Mouse (Mus musculus): ENCODE data around the gene Arl5a.

The Arl5a gene

DNA sequence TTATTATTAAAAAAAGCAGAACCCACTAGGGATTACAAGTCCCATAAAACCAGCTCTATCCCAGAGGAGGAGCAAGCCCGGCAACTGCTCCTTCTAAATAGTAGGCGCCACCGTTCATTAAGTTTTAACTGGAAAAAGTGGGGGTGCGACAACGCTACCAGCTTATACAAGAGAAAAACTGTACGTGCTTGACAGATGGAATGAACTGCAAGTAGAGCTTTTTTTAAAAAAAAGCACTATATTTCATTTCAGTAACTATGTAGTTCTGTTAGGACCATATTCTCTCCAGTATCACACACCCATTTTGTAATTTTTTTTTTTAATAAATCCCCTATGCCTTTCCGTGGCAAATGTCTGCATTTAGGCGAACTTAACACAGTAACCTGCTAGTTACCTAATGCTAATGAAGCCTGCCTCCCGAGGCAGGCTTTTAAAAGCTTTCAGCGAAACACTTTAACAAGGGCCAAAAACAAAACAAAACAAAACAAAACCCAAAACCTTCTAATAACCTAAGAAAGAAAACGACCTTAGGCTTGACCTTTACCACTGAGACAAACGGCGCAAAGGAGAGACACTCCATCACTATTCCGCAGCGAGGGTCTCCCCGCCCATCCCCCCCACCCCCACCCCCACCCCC is 972 bp downstream of the Arl5a start:
- DNase-seq (ENCODE audit: low read depth, low spot score), result no peak

DNA sequence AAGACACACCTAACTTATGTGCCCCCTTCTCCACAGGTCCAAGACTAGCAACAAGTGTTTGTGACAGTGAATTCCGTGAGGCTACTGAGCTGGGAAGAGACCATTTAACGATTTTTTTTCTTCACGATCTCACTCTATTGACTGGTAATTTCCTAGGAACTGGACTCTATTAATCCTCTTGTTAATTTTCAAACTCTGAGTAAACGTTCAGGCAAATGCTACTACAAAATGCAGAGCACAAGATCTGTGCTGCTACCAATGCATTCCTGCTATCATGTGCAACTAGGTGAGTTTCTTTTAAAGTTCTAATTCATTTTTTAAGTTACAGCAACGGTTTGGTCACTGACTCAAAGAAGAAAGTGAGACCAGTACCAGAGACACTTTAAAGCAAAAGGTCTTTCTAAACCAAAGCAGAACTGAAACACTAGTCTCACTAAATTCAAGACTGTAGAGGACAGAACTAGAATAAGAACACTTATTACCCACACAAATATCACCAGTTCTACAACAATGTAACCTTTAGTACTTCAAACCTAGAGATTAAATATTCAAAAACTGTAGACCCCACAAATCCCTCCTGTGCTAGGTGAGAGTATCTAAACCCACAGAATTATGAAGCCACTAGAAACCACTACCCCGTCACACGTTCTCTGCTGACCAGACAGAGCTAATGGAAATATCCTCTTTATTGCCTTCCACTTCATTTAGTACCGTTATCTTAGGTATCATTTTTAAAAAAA is 1.7 kb downstream of the Arl5a start:
- no peak for DNase-seq (ENCODE audit: low read depth, low spot score)

DNA sequence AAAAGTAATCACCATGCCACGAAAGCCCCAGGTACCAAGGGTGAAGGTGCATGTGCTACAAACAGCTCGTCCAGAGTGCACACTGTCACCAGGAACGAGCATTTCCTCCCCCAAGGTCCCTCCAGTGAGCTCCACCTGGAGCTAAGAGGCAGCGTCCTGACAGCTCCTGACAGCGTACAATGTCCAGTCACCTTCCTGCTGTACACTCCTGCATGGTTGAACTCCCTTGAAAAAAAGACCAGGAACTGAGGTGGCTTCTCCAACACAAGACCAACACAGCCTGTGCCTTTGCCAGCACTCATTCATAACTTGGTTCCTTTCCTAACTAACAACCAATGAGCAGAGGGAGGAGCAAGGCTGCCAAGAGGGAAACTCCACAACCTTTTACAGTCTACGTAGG is 3.5 kb downstream of the Arl5a start:
- no peak for DNase-seq (ENCODE audit: low read depth, low spot score)

DNA sequence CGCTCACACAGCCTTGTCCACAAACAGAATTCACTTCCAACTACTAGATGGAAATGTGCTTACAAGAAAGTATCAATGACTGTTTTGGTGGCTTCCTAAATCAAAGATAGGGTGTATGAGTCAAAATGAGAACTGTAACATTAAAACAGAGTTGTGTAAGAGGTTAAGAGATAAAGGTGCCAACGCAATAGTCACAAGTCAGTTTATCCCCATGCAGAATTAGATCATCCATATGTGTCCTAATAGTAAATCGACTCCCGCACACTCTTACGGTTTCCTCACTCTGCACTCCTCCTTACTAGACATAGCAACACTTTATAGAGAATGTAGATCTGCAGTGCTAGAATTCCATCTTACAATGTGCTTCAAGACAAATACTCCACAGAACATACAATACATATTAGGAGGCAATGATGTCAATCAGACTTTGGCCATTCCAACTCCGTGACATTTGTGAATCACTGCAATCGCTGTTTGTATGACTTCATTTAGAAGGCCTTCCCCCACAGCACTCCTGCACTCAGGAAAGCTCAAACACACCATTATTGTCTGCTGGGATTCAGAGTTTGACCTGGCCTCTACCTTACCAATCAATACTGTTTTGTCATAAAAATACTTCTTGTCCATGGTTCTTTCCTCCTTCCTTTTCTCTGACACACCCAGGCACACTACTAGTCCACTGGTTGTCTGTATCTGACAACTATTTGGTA is 4.5 kb downstream of the Arl5a start:
- no peak for DNase-seq (ENCODE audit: low read depth, low spot score)

DNA sequence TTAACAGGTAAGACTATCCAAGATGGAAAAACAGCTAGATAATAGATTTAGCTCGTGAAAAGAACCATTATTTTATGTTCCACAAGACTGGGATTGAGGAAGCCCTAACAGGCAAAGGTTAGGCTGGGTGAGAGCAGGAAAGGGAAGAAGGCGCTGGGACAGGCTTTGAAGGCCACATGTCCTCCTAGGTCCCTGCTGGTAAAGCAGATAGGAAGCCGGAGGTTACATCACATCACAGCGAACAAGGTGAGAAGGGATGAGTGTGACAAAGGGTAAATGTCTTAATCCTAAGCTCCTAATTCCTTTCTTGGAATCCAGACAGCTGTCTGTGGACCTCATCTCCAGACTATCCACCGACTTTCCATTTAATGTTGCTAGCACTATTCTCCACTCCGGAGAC is 5.4 kb downstream of the Arl5a start:
- no peak for DNase-seq (ENCODE audit: low read depth, low spot score)

DNA sequence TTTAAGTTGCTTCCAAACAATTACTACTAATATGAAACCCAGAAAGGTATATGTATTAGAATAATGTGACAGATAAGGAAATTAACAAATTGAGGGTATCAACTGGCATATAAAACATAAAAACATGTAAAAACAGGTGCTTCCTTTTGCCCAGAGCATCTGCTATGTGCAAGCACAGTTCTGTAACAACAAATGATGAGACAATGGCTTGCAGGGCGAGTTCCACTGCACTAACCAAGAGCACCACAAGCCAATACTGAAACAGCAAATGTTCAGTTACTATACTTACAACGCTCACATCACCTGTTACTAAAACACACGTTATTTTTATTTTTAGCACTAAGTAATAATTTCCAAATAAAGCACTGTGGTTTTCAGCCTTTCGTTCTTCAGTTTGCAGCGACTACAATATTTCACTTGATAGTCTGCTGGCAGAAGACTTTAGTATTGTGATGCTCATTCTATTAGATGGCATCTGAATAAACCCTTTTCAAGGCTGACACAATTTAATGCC is 12.1 kb downstream of the Arl5a start:
- DNase-seq (ENCODE audit: low read depth, low spot score), result no peak

DNA sequence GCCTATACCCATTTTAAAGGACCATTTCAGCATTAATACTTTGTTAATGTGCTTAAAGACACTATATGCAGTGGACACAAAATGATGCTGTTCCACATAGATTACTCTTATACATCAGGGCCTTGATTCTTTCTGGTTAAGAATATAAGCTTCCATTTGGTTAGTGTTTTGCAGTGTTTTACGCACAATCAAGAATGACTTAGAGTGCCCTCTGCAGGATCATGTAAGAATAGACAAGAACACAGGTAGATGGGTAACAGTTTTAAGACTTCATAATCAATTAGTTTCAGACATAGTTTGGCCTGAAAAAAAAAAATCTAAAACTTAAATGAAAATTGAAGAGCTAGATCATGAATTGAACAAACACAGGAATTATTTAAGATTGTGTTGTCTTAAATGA is 18.2 kb downstream of the Arl5a start:
- no peak for DNase-seq (ENCODE audit: low read depth, low spot score)

DNA sequence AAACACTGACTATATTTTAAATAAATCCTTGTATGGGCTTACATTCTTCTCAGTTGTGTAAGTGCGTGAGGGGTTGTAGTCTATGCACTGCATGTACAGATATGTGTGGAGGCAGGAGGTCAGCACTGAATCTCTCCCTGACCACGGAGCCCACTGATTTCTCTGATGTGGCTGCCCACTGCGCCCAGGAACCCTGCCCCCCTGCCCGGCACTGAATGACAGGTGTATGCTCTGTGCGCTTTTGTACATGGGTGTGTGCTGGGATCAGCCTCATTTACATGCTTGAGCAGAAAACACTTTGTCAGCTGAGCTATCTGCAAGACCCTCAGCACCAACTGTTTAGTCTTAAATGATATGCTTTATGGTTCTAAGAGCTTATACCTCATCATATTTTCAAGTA is 19.5 kb downstream of the Arl5a start:
- no peak for DNase-seq (ENCODE audit: low read depth, low spot score)

DNA sequence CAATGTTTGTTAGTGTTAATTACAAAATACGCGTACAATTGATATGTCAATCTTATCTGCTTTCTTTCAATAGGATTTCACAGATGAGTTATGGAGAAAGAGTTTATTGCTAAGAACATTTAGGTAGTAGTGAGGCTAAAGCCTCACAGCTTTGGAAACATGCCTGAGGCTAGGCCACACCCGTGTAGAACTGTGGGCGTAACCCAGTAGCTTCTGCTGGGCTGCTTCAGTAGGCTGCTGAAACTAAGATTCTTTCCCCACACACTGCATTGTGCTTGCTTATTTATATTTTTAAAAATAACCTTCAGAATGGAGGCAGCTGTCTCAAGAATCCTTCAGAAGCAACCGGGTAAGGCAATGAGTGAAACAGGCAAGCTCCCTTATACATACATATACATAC is 30.2 kb downstream of the Arl5a start:
- DNase-seq (ENCODE audit: low read depth, low spot score), result no peak

DNA sequence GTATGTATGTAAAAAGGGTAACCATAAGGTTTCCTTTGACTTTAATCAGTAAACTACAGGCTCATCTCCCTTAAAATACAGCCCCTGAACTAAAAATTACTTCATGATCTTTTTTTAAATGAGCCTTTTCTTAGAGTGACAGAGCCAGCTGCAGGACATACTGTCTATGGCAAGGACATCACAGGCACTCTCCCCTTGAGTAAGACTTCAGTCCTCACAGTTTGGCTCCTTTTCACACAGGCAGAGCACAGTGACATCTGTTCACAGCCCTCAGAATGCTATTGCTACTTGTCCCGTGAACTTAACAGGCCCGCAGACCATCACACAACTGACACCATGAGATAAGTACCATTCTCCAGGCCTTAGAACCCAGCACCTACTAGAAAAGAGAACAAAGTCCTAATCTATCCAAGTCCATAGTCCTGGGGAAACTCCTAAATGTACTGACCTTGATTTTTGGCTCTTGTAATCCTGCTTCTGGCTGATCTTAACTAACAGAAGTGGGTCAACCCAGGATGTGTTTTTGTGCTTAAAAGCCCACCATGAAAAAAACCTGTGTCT is 34.2 kb downstream of the Arl5a start:
- DNase-seq (ENCODE audit: low read depth, low spot score), result peak; percentile 81

DNA sequence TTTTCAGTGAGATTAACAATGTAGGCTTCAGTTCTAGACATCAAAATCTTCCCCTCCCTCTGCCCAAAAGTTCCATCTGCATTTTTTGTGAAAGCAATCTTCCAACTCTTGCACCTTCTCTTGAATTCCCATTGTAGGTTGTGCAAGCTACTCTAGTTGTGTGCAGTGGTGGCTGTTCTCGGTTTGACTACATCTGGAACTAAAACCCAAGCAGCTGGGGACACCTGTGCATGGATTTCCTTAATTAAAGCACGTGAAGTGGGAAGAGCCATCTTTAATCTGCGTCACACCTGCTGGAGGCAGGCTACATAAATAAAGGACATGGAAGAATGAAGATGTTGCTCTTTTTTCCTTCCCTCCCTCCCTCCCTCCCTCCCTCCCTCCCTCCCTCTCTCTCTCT is 34.7 kb downstream of the Arl5a start:
- no peak for DNase-seq (ENCODE audit: low read depth, low spot score)

DNA sequence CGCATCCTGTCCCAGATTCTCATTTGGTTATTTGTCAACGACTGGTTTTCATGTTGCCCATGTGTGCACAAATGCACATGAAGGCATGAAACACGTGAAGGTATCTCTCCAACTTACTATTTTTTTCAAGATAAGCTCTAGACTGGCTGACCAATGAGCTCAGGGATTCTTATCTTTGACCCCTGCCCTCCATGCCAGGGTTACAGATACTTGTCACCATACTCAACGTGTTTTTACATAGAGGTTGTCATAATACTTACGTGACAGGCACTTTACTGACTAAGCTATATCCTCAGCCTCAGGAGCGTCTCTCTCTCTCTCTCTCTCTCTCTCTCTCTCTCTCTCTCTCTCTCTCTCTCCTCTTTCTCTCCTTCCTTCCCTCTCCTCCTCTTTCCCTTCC is 38.2 kb downstream of the Arl5a start:
- DNase-seq (ENCODE audit: low read depth, low spot score), result no peak

DNA sequence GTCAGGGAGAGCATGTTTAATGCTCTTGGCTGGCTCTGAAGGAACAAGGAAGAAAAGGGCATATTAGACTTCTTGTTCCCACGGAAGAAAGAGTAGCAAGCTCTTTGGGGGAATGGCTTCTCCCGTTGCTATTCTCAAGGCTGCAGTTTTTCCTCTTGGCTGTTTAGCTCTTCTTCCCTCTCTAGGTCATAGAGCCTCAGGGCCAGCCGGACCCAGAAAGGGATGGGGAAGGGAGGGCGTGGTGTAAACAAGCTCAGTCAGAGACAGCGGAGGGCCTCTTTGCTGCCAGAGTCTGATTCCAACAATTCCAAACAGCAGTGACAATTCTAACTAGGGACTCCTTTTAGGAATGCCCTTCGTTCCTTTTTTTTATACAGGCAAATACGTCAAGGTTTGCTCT is 38.7 kb downstream of the Arl5a start:
- peak; percentile 29 for DNase-seq (ENCODE audit: low read depth, low spot score)

DNA sequence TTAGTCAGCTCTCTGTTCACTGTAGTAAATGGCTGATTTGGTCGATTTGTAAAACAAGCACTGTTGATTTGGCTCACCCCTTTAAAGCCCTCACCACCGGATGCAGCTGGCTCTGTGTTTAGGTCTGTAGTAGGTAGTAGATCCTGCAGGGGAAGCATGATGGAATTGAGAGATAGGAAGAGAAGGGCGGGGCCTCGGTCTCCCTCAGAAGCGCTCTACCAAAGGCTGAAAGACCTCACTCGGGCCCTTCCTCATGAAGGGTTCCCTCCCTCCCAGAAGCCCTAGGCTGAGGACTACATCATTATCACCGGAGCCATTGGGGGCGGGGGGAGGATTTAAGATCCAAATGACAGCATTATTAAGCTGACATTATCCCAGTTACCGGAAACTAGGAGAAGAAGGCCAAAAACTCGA is 45.8 kb downstream of the Arl5a start:
- no peak for DNase-seq (ENCODE audit: low read depth, low spot score)

DNA sequence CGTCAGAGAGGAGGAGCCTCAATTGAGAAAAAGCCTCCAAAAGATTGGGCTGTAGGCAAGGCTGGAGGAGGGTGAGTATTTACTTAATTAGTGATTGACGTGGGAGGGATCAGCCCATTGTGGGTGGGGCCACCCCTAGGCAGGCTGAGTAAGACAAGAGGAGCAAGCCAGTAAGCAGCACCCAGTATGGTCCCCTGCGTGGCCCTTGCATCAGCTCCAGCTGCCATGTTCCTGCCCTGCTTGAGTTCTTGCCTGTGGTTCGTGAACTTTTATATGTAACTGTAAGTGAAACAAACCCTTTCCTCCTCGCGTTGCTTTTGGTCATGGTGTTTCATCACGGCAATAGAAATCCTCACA is 46.3 kb downstream of the Arl5a start, which contains the start of gene Neb:
TSS of gene Neb (minus strand) at position 27 of the 357 bp plus-strand sequence.
- DNase-seq (ENCODE audit: low read depth, low spot score), result no peak

DNA sequence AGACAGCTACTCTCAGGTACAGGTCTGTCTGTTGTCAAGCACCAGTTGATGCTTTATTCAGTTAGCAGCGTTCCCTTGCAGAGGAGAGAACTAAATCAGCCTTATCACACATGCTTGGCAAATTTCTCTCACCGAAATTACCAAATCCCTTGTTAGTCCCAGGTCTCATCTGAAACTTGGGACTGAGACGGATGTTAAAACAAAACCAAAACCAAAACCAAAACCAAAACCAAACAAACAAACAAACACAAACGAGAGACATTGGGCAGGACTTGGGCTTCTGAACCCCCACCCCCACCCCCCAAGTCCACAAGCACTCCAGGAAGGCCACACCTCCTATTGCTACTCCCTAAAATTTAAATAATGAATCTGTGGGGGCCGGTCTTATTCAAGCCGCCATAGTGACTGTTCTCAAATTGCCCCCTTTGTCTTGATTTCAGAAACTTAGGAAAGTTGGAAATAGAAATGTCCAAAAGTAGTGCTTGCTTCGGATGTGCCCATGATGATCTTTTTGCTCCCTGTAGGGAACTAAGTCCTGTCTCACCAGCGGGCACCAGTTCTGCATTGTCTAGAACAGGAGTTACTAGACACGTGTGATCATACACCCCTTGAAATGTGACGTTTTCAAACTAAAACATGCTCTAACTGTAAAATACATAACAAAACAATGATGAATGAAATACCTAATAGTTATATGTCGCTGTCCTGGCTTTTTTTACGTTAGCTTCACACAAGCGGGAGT is 46.8 kb downstream of the Arl5a start:
- DNase-seq (ENCODE audit: low read depth, low spot score), result no peak

DNA sequence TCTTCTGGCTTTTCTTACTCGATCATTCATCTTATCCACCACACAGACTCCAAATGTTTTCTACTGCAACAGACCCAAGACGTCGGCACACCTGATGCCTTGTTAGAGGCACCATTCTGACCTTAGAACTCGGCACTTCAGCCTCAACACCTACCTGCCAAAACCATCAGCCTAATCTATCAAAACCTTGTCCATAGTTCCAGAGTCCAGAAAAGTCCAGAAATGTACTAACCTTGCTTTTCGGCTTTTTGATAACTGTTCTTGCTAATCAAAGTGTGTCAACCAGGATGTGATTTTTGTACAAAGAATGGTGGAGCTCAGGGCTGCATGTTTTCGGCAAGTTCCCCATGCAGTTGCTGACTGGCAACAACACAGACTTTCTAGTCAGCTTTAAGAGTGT is 50.0 kb downstream of the Arl5a start:
- no peak for DNase-seq (ENCODE audit: low read depth, low spot score)

DNA sequence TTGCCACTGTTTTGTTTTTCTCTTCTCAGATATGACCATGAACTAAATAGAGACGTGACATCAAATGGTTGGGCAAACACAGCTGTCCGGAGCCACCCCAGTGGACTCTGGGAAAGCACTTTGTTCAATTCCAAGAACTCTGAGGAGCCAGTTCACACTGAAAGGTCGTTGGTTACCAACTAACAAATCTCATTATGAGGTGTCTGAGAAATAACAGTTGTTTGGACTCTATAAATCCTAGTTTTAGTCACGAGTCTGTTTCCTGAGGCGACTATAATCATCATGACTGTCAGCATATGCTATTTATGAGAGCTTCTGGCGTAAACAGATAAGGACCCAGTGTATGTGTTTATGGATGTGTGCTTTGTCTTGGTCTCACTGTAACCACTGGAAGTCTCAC is 52.2 kb downstream of the Arl5a start:
- no peak for DNase-seq (ENCODE audit: low read depth, low spot score)

DNA sequence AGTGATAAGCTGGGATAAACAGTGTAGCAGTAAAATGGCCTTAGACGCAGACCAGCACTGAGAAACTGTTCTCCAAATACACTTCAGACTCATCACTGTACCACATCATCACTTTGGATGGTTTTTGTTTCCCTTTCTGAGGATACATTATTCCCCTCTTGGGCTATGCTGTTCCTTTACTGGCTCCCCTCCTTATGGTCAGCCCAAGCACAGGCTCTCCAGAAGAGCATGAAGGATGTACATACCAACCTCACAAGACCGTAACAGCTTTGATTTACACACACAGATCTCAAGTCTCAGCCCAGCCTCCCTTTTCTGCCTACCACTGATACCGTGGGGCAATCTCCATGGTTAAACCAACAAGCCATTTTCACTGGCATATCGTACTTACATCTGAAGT is 52.6 kb downstream of the Arl5a start:
- no peak for DNase-seq (ENCODE audit: low read depth, low spot score)

DNA sequence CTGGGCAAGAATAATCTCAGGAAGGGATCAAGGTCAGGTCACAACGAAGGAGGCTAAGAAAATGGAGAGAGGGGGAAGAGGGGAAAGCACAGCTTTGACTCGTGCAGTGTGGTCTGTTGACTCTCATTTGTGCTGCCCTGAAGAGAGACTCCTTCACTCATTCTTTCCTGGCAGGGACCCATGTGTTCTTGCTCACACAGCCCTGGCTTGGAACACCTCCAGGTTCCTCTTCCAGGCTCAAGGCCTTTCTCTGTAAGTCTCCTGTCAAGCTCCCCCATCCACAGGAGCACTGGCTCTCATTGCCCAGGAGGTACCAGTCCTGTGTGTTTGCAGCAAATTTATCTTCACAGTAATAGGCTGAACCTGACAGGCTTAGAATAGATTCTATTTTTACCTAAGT is 53.6 kb downstream of the Arl5a start:
- DNase-seq (ENCODE audit: low read depth, low spot score), result peak; percentile 84

DNA sequence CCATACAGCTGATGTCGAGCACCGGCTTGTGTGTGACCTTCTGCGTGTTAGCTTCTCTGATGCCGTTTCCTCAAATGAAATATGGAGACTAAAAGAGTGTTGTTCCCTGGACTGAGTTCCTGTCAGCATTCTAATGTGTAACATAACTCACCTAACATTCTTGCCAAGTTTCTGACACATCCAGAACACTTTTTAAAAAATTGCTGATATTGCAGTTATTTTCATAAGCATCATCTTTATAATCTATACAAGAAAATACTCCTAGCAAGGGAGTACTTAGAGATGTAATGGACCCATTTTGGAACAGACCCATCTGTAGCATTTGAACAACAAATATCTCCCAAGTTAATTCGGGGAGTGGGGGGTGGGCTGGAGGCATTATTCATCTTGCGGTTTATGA is 55.1 kb downstream of the Arl5a start:
- DNase-seq (ENCODE audit: low read depth, low spot score), result no peak

DNA sequence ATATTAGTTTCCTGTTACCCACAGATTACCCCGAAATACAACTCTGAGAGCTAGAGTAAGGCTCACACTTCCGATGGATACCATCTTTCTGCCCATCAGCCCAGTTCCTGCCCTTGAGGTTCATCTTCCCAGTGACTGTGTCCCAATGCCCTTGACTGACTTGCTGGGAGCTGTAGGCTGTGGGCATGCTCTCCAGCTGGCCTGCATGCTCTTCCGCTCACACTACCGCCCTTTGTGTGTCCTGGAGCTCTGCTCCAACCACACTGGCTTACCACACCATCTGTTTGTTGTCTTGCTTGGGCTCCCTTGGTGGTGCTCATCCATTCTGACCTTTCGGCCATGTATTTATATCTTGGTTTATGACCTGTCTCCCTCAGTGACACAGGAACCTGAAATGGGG is 57.0 kb downstream of the Arl5a start:
- DNase-seq (ENCODE audit: low read depth, low spot score), result no peak

Measured in skeletal muscle tissue, adult 2 months (tissue).